Mouse (Mus musculus) hematopoietic multipotent progenitor cell, adult 10-12 weeks (in vitro differentiated cells): Measurements from ENCODE around the gene Il4ra. TPM values are rescaled to one million over a fixed set of nuclear protein-coding genes. Genes with fewer than 3 reads are reported as not detected.

ENCODE experiments used
- polyA plus RNA-seq: library from polyadenylated mRNA; stranded (reverse); fragments of >175 nt; gene quantifications from 2 replicates; pipeline ENCODE4 v1.2.3, GENCODE M21; 2012; ENCODE audit warnings: low replicate concordance

The Il4ra gene
- 90.0 and 123 TPM in 2 replicates for polyA plus RNA-seq

GRCm38 (mm10) chr7:125551766-125552709 is at the start of gene Il4ra:
Gene Il4ra (plus strand): TSS chr7:125552120.

GRCm38 (mm10) chr7:125603185-125603631 is 51.3 kb downstream of the Il4ra start, which contains the start of gene Il21r:
Gene Il21r (plus strand): TSS chr7:125603429.

Other genes starting within 250 kb of the Il4ra start
- 3.1 and 4.4 TPM in 2 replicates for gene Kdm8, start 107.4 kb upstream of the Il4ra start, polyA plus RNA-seq
- gene Nsmce1, start 60.5 kb upstream of the Il4ra start, polyA plus RNA-seq = 11.6 and 12.2 TPM in 2 replicates
- gene Il21r, start 51.3 kb downstream of the Il4ra start, polyA plus RNA-seq = 49.3 and 98.2 TPM in 2 replicates
- gene Gtf3c1, start 155.7 kb downstream of the Il4ra start, polyA plus RNA-seq = 73.3 and 91.5 TPM in 2 replicates
- gene D430042O09Rik, start 155.8 kb downstream of the Il4ra start, polyA plus RNA-seq = 3.1 and 6.1 TPM in 2 replicates